Mouse (Mus musculus): ENCODE data around the gene Limd2.

DNA sequence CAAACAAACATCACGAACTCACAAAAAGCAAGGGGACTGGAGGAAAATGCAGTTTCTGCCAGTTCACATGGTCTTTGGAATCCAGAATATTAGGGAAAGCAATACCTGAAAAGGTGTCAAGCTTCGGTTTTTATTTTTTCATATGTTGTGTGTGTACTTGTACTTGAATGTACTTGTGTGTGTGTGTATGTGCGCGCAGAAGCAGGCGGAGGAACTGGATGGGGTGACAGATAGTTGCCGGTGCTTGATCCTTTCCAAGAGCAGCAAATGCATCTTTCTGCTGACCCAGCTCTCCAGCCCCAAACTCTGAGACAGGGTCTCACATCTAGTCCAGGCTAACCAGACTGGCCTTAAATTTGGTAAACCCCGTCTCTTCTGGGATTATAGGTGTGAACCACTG lies 34.2 kb upstream of the Limd2 start:
- no peak for TF ChIP-seq CTCF (IDR thresholded peaks at IDR 0.05; ENCODE audit: extremely low read depth, insufficient read depth, insufficient read length, insufficient replicate concordance)
- TF ChIP-seq POLR2A (IDR thresholded peaks at IDR 0.05; ENCODE audit: low read depth, low read length), result no peak
